Mouse (Mus musculus): ENCODE measurements around the gene Bud31. TPM values are rescaled to one million over a fixed set of nuclear protein-coding genes. Genes with fewer than 3 reads are reported as not detected.

Gene Bud31
- polyA plus RNA-seq, 1 experiment, result 84.1 TPM

DNA sequence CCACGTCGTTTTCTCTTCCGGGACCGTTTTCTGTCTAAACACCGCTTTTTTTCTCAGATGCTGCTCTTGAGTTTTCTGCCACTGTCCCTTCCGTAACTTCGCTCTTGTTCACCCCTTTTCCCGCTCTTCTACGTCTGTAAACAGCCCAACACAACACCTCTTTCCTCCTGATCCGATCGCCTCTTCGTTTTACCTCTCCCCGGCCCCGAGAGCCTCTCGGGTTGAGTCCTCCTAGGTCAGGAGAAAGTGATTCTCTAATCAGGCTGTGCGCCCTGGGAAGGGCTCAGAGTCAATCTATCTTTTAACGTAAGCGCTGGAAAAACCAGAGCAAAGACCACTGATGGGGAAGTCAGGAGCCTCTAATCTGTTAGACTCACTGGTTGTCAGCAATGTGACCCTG lies 449 bp downstream of the Bud31 start:
- WGBS, result under 1% methylated on average over 18 of the region's 18 CpGs
- peak overlapping the region; percentile 93 for H3K4me3 ChIP-seq (ENCODE audit: insufficient read depth, low read depth, low read length)
- peaks cover 8% of the 10 kb centered on the region; the same call in 1 of the 2 replicates for H3K4me1 ChIP-seq (ENCODE audit: control insufficient read depth, insufficient read depth, low read length)
- H3K27ac ChIP-seq (ENCODE audit: insufficient read depth, low read depth, low read length), result peak overlapping the region; percentile 97
- TF ChIP-seq POLR2A (IDR thresholded peaks at IDR 0.05; ENCODE audit: low read depth, low read length) (no peak), CTCF (conservative IDR thresholded peaks at IDR 0.05; ENCODE audit: insufficient read depth, insufficient read length, low read depth, low read length) (no peak)
- no peaks in the 10 kb centered on the region for H3K27me3 ChIP-seq (replicated peaks; ENCODE audit: control insufficient read depth, insufficient read depth, low read length)
- no peak for DNase-seq
- H3K36me3 ChIP-seq (ENCODE audit: control insufficient read depth, insufficient read depth, low read length), result peaks cover 2% of the 10 kb centered on the region

GRCm38 (mm10) chr5:145147748-145148147 lies 7.6 kb downstream of the Bud31 start:
- Histone ChIP-seq H3K27ac (ENCODE audit: insufficient read depth, low read depth, low read length) (peak overlapping the region; percentile 47), H3K4me1 (ENCODE audit: control insufficient read depth, insufficient read depth, low read length) (peaks cover 11% of the 10 kb centered on the region; the same call in 1 of the 2 replicates), H3K27me3 (replicated peaks; ENCODE audit: control insufficient read depth, insufficient read depth, low read length) (no peaks in the 10 kb centered on the region), H3K36me3 (ENCODE audit: control insufficient read depth, insufficient read depth, low read length) (peaks cover 2% of the 10 kb centered on the region), H3K4me3 (ENCODE audit: insufficient read depth, low read depth, low read length) (no peak overlapping the region)
- no peak for TF ChIP-seq CTCF (conservative IDR thresholded peaks at IDR 0.05; ENCODE audit: insufficient read depth, insufficient read length, low read depth, low read length)
- TF ChIP-seq POLR2A (IDR thresholded peaks at IDR 0.05; ENCODE audit: low read depth, low read length), result no peak
- 49% methylated on average over 5 of the region's 5 CpGs for WGBS
- peak; percentile 84 for DNase-seq

- no peak for DNase-seq
- Histone ChIP-seq H3K27me3 (replicated peaks; ENCODE audit: control insufficient read depth, insufficient read depth, low read length) (no peaks in the 10 kb centered on the region), H3K4me3 (ENCODE audit: insufficient read depth, low read depth, low read length) (no peak overlapping the region), H3K36me3 (ENCODE audit: control insufficient read depth, insufficient read depth, low read length) (peaks cover 3% of the 10 kb centered on the region), H3K27ac (ENCODE audit: insufficient read depth, low read depth, low read length) (no peak overlapping the region), H3K4me1 (ENCODE audit: control insufficient read depth, insufficient read depth, low read length) (peaks cover 11% of the 10 kb centered on the region; the same call in 1 of the 2 replicates)
- TF ChIP-seq CTCF (conservative IDR thresholded peaks at IDR 0.05; ENCODE audit: insufficient read depth, insufficient read length, low read depth, low read length) (no peak), POLR2A (IDR thresholded peaks at IDR 0.05; ENCODE audit: low read depth, low read length) (no peak)
- 92% methylated on average over 6 of the region's 6 CpGs for WGBS
Observed at GRCm38 (mm10) chr5:145149294-145149693, 9.1 kb downstream of the Bud31 start.

GRCm38 (mm10) chr5:145152690-145153089 lies 12.5 kb downstream of the Bud31 start:
- H3K4me1 ChIP-seq (ENCODE audit: control insufficient read depth, insufficient read depth, low read length), result peaks cover 4% of the 10 kb centered on the region; the same call in 1 of the 2 replicates
- no peaks in the 10 kb centered on the region for H3K27me3 ChIP-seq (replicated peaks; ENCODE audit: control insufficient read depth, insufficient read depth, low read length)
- H3K4me3 ChIP-seq (ENCODE audit: insufficient read depth, low read depth, low read length), result no peak overlapping the region
- H3K27ac ChIP-seq (ENCODE audit: insufficient read depth, low read depth, low read length), result no peak overlapping the region
- H3K36me3 ChIP-seq (ENCODE audit: control insufficient read depth, insufficient read depth, low read length), result peaks cover 5% of the 10 kb centered on the region
- 95% methylated on average over 5 of the region's 5 CpGs for WGBS
- no peak for DNase-seq
- TF ChIP-seq CTCF (conservative IDR thresholded peaks at IDR 0.05; ENCODE audit: insufficient read depth, insufficient read length, low read depth, low read length) (no peak), POLR2A (IDR thresholded peaks at IDR 0.05; ENCODE audit: low read depth, low read length) (no peak)

DNA sequence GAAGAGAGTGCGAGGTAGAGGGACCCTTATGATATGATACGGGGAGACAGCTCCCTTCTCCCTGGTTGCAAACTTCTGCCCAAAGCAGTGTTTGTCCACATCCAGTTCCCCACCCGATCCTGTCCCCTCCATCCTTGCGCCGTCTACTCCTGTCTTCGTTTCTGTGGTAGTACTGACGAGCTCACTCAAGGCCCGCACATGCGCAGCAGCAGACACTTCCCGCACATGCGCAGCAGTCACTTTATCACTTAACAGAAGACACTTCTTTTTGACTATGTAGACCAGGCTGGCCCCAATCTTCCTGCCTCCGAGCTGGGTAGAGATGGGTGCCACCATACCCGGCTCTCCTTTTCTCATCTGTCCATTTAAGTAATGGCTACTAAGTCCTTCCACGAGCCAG lies 21.2 kb downstream of the Bud31 start:
- peaks cover 5% of the 10 kb centered on the region for H3K4me1 ChIP-seq (ENCODE audit: control insufficient read depth, insufficient read depth, low read length)
- H3K4me3 ChIP-seq (ENCODE audit: insufficient read depth, low read depth, low read length), result no peak overlapping the region
- no peaks in the 10 kb centered on the region for H3K27me3 ChIP-seq (replicated peaks; ENCODE audit: control insufficient read depth, insufficient read depth, low read length)
- H3K36me3 ChIP-seq (ENCODE audit: control insufficient read depth, insufficient read depth, low read length), result peaks cover 1% of the 10 kb centered on the region
- WGBS, result 92% methylated on average over 14 of the region's 14 CpGs
- TF ChIP-seq POLR2A (IDR thresholded peaks at IDR 0.05; ENCODE audit: low read depth, low read length) (no peak), CTCF (conservative IDR thresholded peaks at IDR 0.05; ENCODE audit: insufficient read depth, insufficient read length, low read depth, low read length) (no peak)
- no peak for DNase-seq
- H3K27ac ChIP-seq (ENCODE audit: insufficient read depth, low read depth, low read length), result no peak overlapping the region

- Histone ChIP-seq H3K36me3 (ENCODE audit: control insufficient read depth, insufficient read depth, low read length) (no peaks in the 10 kb centered on the region), H3K27me3 (replicated peaks; ENCODE audit: control insufficient read depth, insufficient read depth, low read length) (no peaks in the 10 kb centered on the region), H3K4me1 (ENCODE audit: control insufficient read depth, insufficient read depth, low read length) (peaks cover 9% of the 10 kb centered on the region), H3K27ac (ENCODE audit: insufficient read depth, low read depth, low read length) (peak overlapping the region; percentile 64), H3K4me3 (ENCODE audit: insufficient read depth, low read depth, low read length) (peak overlapping the region; percentile 18; the same call in 1 of the 2 replicates)
- peak; percentile 46 for DNase-seq
- no peak for TF ChIP-seq CTCF (conservative IDR thresholded peaks at IDR 0.05; ENCODE audit: insufficient read depth, insufficient read length, low read depth, low read length)
- TF ChIP-seq POLR2A (IDR thresholded peaks at IDR 0.05; ENCODE audit: low read depth, low read length), result no peak
- WGBS, result 36% methylated on average over 3 of the region's 3 CpGs
Observed at GRCm38 (mm10) chr5:145164710-145165109, 24.5 kb downstream of the Bud31 start.

DNA sequence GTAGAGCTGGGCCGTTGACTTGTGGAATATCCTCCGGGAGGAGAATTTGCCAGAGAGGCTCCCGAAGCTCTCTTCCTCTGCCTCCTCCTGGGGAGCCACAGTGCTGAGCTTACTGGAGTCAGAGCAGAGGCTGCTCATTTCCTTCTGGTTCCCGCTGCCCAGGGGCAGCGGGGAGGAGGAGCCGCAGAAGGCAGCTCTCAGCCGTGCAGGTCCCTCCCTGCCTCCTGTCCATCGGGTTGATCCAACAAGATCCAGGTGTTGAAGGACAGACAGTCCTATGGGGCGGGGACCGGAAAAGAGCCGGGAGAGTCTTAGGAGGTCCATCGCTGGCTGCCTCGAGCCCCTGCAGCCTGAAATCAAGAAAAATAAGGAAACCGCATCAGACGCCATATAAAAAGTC lies 25.0 kb downstream of the Bud31 start:
- Histone ChIP-seq H3K27ac (ENCODE audit: insufficient read depth, low read depth, low read length) (no peak overlapping the region), H3K4me3 (ENCODE audit: insufficient read depth, low read depth, low read length) (no peak overlapping the region), H3K36me3 (ENCODE audit: control insufficient read depth, insufficient read depth, low read length) (no peaks in the 10 kb centered on the region), H3K4me1 (ENCODE audit: control insufficient read depth, insufficient read depth, low read length) (peaks cover 9% of the 10 kb centered on the region), H3K27me3 (replicated peaks; ENCODE audit: control insufficient read depth, insufficient read depth, low read length) (no peaks in the 10 kb centered on the region)
- no peak for DNase-seq
- WGBS, result 70% methylated on average over 15 of the region's 15 CpGs
- TF ChIP-seq CTCF (conservative IDR thresholded peaks at IDR 0.05; ENCODE audit: insufficient read depth, insufficient read length, low read depth, low read length), result no peak
- no peak for TF ChIP-seq POLR2A (IDR thresholded peaks at IDR 0.05; ENCODE audit: low read depth, low read length)

All from kidney, adult 2 months (tissue).